Mouse (Mus musculus): ENCODE results near the gene Nudt21. TPM values are rescaled to one million over a fixed set of nuclear protein-coding genes. Genes with fewer than 3 reads are reported as not detected.

The Nudt21 gene
- total RNA-seq (2023) = 26.4 and 36.3 TPM in 2 replicates

GRCm38 (mm10) chr8:94036944-94037524 is at the start of gene Nudt21, which contains the start of gene Ogfod1:
Gene Nudt21 (minus strand): TSS chr8:94037031.
Gene Ogfod1 (plus strand): TSS chr8:94037198.

GRCm38 (mm10) chr8:94012013-94012951 is 24.5 kb downstream of the Nudt21 start, which contains the start of gene Amfr:
Gene Amfr (minus strand): TSS chr8:94012842.

Other genes starting within 250 kb of the Nudt21 start
- not detected in 2 replicates for gene Gnao1, start 227.1 kb downstream of the Nudt21 start, total RNA-seq (2023)
- gene Amfr, start 24.2 kb downstream of the Nudt21 start, total RNA-seq (2023) = 109 and 133 TPM in 2 replicates
- 6.3 and 8.1 TPM in 2 replicates for gene Ogfod1, start 167 bp upstream of the Nudt21 start, total RNA-seq (2023)
- gene Bbs2, start 61.9 kb upstream of the Nudt21 start, total RNA-seq (2023) = 1.3 and 3.7 TPM in 2 replicates
- not detected in 2 replicates for gene Mt4, start 100.2 kb upstream of the Nudt21 start, total RNA-seq (2023)
- not detected in 2 replicates for gene Mt3, start 115.6 kb upstream of the Nudt21 start, total RNA-seq (2023)
- 2.6 and 3.3 TPM in 2 replicates for gene Mt2, start 135.6 kb upstream of the Nudt21 start, total RNA-seq (2023)
- gene Mt1, start 142.1 kb upstream of the Nudt21 start, total RNA-seq (2023) = 38.1 and 47.4 TPM in 2 replicates
- gene Nup93, start 177.5 kb upstream of the Nudt21 start, total RNA-seq (2023) = 13.7 and 17.6 TPM in 2 replicates